Mouse (Mus musculus): ENCODE measurements around the gene Wwox.

DNA sequence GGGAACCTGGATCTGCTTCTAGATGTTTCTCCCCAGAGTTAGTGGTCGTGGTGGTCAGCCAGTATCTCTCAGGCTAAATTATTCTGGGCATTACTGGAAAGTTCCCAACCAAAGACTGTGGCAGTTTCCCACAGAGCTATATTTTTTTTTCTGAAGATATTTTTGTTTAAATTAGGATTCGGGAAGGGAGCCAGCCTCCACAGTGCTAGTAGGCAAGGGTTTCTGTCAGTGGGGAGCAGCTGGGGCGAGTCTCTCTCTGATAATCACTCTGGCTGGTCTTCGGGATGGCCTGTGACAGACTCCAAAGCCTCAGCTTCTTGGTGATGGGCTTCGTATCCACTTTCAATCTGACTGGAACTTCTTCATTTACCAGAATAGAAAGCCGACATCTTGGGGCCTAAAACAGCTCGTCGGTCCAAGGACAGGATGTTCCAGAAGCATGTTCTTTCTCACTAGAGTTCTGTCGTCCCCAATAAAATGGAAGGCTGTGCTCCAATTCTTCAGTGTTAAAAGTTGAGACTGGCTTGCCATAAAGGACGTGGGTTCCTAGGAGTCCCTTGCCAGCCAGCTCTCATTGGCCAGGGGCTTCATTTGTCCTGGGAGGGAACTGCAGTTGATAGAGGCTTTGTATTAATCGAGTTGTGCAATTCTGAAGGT is 244.7 kb downstream of the Wwox start:
- no peak for TF ChIP-seq CTCF (conservative IDR thresholded peaks at IDR 0.05 in 1 of 2, IDR thresholded peaks at IDR 0.05 in 1 of 2; ENCODE audit: low read depth in 2 of 2, low read length in 2 of 2)
- no peak for TF ChIP-seq TCF12 (IDR thresholded peaks at IDR 0.05; ENCODE audit: low read depth, low read length)
- no peak for TF ChIP-seq USF1 (IDR thresholded peaks at IDR 0.05; ENCODE audit: low read depth, low read length)
- no peak for TF ChIP-seq POLR2A (IDR thresholded peaks at IDR 0.05; ENCODE audit: low read depth, low read length)
- no peak for TF ChIP-seq ZNF384 (IDR thresholded peaks at IDR 0.05; ENCODE audit: low read depth, low read length)
- TF ChIP-seq EP300 (IDR thresholded peaks at IDR 0.05; ENCODE audit: low read length) = no peak
- no peak for TF ChIP-seq RCOR1 (conservative IDR thresholded peaks at IDR 0.05; ENCODE audit: low read depth, low read length)
